Mouse (Mus musculus): ENCODE results near the gene Depdc5. TPM values are rescaled to one million over a fixed set of nuclear protein-coding genes. Genes with fewer than 3 reads are reported as not detected.
"Not testable (repeated sequence)": the region's sequence is repeated elsewhere in the genome, so short reads cannot be mapped to it uniquely, and the experiment has no call there.

Gene Depdc5
- polyA plus RNA-seq (2015; fragmentation: Nextera tagmentation; extraction: Ambion mirVana) = 15.6 and 18.1 TPM in 2 replicates

DNA sequence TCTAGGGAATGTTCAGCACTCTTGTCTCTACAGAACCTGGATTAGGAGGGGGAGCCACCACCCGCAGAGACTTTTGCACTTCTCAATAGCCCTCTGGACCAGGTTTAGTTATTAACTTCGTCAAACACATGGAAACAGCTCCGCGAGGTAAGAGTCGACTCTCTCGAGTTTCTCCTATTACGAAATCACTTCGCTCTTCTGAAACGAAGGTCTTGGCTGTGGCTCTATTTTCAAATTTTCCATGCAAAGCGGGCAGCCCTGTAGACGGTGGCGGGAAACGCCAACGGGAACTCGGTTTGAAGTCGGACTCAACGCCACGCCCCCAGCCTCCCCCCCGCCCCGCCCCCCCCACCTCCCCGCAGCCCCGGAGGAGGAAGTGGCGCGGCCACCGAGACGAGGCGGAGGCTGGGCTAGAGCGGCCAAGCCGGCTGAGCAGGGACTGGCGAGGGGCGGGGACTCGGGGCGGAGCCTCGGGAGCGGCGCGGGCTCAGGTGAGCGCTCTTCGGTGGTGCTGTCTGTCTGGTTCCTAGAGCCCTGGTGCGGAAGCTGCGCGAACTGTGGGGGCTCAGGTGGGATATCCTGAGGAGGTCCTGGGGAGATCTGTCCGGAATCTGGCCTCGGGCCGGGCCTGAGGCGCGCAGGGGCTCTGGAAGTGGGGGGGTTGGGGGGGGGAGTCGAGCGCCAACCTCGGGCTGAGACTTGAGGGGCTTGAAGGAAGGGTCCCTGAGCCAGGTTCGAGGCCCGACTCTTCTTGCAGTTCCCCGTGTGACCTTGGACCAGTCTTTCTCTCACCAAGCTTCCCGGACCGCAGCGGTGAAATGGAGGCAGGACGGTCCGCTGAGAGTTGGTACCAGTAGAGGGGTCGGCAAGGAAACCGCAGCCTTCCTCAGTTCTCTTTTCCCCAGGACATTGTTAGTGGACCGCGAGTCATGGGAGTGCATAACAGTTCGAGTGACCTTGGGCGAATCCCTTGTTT is at the start of gene Depdc5:
Gene Depdc5, plus strand, starts transcription at position 449 of the 976 bp plus-strand sequence.
- H3K36me3 ChIP-seq = peaks cover 31% of the 10 kb centered on the region
- WGBS = under 1% methylated on average over 64 of the region's 64 CpGs
- H3K27me3 ChIP-seq (replicated peaks) = no peaks in the 10 kb centered on the region
- ATAC-seq (ENCODE audit: extremely low read depth, insufficient number of reproducible peaks, low FRiP score, low TSS enrichment) = peak; percentile 97
- H3K27ac ChIP-seq (replicated peaks) = peak within 1 kb of the TSS; percentile 84
- no peaks in the 10 kb centered on the region for H3K9me3 ChIP-seq
- H3K4me2 ChIP-seq = peak within 1 kb of the TSS; percentile 87
- peak within 1 kb of the TSS; percentile 85 for H3K4me3 ChIP-seq
- H3K9ac ChIP-seq = peak within 1 kb of the TSS; percentile 91
- H3K4me1 ChIP-seq = peaks cover 8% of the 10 kb centered on the region

DNA sequence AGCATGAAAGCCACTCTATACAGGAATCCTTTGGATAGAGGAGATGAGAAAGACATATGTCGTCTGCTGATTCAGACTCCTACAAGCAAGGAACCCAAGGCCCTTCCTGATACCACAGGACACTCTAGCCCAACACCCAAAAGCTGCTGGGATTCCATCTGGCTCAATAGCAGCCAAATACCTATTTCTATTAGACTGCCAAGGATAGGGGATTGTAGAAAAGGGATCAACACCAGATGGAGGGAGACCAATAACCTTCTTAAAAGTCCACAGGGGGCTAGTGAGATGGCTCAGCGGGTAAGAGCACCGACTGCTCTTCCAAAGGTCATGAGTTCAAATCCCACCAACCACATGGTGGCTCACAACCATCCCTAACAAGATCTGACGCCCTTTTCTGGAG is 48.1 kb upstream of the Depdc5 start:
- no peak overlapping the region for H3K9ac ChIP-seq
- WGBS = 94% methylated on average over 4 of the region's 4 CpGs
- no peak for ATAC-seq (ENCODE audit: extremely low read depth, insufficient number of reproducible peaks, low FRiP score, low TSS enrichment)
- no peaks in the 10 kb centered on the region for H3K4me1 ChIP-seq
- H3K9me3 ChIP-seq = no peaks in the 10 kb centered on the region
- H3K36me3 ChIP-seq = peaks cover 86% of the 10 kb centered on the region
- H3K4me2 ChIP-seq = no peak overlapping the region
- no peak overlapping the region for H3K4me3 ChIP-seq
- H3K27ac ChIP-seq (replicated peaks) = no peak overlapping the region
- H3K27me3 ChIP-seq (replicated peaks) = no peaks in the 10 kb centered on the region

GRCm38 (mm10) chr5:32820471-32820870 is 43.0 kb upstream of the Depdc5 start:
- no peak for ATAC-seq (ENCODE audit: extremely low read depth, insufficient number of reproducible peaks, low FRiP score, low TSS enrichment)

GRCm38 (mm10) chr5:32827009-32827408 is 36.5 kb upstream of the Depdc5 start, which contains the start of gene Gm20671:
Gene Gm20671, minus strand, starts transcription at chr5:32827109.
- peaks cover 89% of the 10 kb centered on the region for H3K36me3 ChIP-seq
- 68% methylated on average over 7 of the region's 7 CpGs for WGBS
- H3K27me3 ChIP-seq (replicated peaks) = no peaks in the 10 kb centered on the region
- no peak within 1 kb of the TSS for H3K9ac ChIP-seq
- H3K4me2 ChIP-seq = no peak within 1 kb of the TSS
- no peak within 1 kb of the TSS for H3K27ac ChIP-seq (replicated peaks)
- no peaks in the 10 kb centered on the region for H3K4me1 ChIP-seq
- no peak within 1 kb of the TSS for H3K4me3 ChIP-seq
- no peak for ATAC-seq (ENCODE audit: extremely low read depth, insufficient number of reproducible peaks, low FRiP score, low TSS enrichment)
- no peaks in the 10 kb centered on the region for H3K9me3 ChIP-seq

More at GRCm38 (mm10) chr5:32820471-32820870, 43.0 kb upstream of the Depdc5 start:
- Histone ChIP-seq H3K4me3 (no peak overlapping the region), H3K9me3 (no peaks in the 10 kb centered on the region), H3K36me3 (peaks cover 86% of the 10 kb centered on the region), H3K9ac (no peak overlapping the region), H3K4me2 (no peak overlapping the region), H3K27me3 (replicated peaks) (no peaks in the 10 kb centered on the region), H3K4me1 (no peaks in the 10 kb centered on the region), H3K27ac (replicated peaks) (no peak overlapping the region)
- WGBS = 87% methylated on average over 8 of the region's 8 CpGs

DNA sequence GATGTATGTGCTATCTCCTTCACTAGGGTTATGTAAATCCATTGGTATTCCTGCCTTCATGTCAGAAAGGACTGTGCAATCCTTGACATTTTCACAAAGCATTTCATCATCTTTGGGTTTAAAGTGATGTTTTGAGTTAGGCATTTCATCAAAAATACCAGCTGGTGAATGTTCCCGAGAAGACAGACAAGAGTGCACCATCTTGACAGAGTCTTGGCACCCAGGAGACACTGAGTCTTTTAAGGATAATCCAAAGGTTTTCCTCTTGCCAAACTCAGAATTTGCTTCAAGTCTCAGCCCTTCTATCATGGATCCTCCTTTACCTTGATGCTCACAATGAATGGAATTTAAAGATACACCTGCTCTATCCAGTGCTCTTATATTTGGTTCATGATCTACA is 34.7 kb upstream of the Depdc5 start:
- not testable (repeated sequence) for H3K27me3 ChIP-seq (replicated peaks); H3K9me3 ChIP-seq; H3K4me2 ChIP-seq; H3K4me3 ChIP-seq; H3K4me1 ChIP-seq; H3K9ac ChIP-seq; H3K27ac ChIP-seq (replicated peaks); ATAC-seq (ENCODE audit: extremely low read depth, insufficient number of reproducible peaks, low FRiP score, low TSS enrichment)
- 90% methylated on average over 1 of the region's 1 CpGs for WGBS
- peaks cover 92% of the 10 kb centered on the region for H3K36me3 ChIP-seq

- Histone ChIP-seq H3K27ac (replicated peaks) (no peak overlapping the region), H3K4me3 (no peak overlapping the region), H3K27me3 (replicated peaks) (no peaks in the 10 kb centered on the region), H3K4me1 (no peaks in the 10 kb centered on the region), H3K4me2 (no peak overlapping the region), H3K9ac (no peak overlapping the region), H3K36me3 (peaks cover 99% of the 10 kb centered on the region), H3K9me3 (no peaks in the 10 kb centered on the region)
- no peak for ATAC-seq (ENCODE audit: extremely low read depth, insufficient number of reproducible peaks, low FRiP score, low TSS enrichment)
- WGBS = 89% methylated on average over 2 of the region's 2 CpGs
These were observed 33.4 kb upstream of the Depdc5 start for GRCm38 (mm10) chr5:32830054-32830453.

DNA sequence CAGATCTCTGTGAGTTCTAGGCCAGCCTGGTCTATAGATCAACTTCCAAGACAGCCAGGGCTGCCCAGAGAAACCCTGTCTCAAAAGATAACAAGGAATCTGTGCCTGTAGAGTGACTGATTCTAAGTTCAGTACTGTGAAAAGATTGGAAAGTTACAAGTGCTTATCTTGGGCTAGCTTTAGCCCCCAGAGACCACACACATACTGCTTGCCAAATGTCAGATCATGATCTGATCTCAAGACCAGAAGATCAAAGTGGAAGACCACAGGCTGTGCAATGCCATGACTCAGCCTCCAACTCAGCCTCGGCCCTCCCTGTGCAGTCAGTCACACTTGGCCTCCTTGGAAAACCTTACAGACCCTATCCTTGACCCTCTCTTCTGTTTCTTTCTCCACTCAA is 29.0 kb upstream of the Depdc5 start:
- Histone ChIP-seq H3K27me3 (replicated peaks) (no peaks in the 10 kb centered on the region), H3K36me3 (peaks cover 96% of the 10 kb centered on the region), H3K4me2 (no peak overlapping the region), H3K9me3 (no peaks in the 10 kb centered on the region), H3K4me3 (no peak overlapping the region), H3K27ac (replicated peaks) (no peak overlapping the region), H3K4me1 (no peaks in the 10 kb centered on the region), H3K9ac (no peak overlapping the region)
- 83% methylated on average over 1 of the region's 1 CpGs for WGBS
- ATAC-seq (ENCODE audit: extremely low read depth, insufficient number of reproducible peaks, low FRiP score, low TSS enrichment) = no peak

GRCm38 (mm10) chr5:32836976-32837375 is 26.5 kb upstream of the Depdc5 start:
- WGBS = 88% methylated on average over 5 of the region's 5 CpGs
- Histone ChIP-seq H3K9me3 (no peaks in the 10 kb centered on the region), H3K4me3 (no peak overlapping the region), H3K36me3 (peaks cover 95% of the 10 kb centered on the region), H3K27ac (replicated peaks) (no peak overlapping the region), H3K4me2 (no peak overlapping the region), H3K9ac (no peak overlapping the region), H3K27me3 (replicated peaks) (no peaks in the 10 kb centered on the region), H3K4me1 (no peaks in the 10 kb centered on the region)
- ATAC-seq (ENCODE audit: extremely low read depth, insufficient number of reproducible peaks, low FRiP score, low TSS enrichment) = no peak

DNA sequence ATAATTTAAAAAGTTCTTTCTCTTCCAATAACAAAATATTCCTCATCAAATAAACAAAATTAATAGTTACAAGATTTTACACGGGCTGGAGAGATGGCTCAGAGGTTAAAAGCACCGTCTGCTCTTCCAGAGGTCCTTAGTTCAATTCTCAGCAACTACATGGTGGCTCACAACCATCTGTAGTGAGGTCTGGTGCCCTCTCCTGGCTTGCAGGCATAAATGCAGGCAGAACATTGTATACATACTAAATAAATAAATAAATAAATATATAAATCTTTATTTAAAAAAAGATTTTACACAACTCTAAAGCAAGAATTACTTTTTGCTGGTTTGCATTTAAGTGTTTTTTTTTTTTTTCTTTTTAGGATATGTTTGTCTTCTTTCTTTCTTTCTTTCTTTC is 23.5 kb upstream of the Depdc5 start:
- no peak overlapping the region for H3K27ac ChIP-seq (replicated peaks)
- no peak for ATAC-seq (ENCODE audit: extremely low read depth, insufficient number of reproducible peaks, low FRiP score, low TSS enrichment)
- H3K9ac ChIP-seq = no peak overlapping the region
- no peaks in the 10 kb centered on the region for H3K27me3 ChIP-seq (replicated peaks)
- H3K4me3 ChIP-seq = no peak overlapping the region
- WGBS = 91% methylated on average over 2 of the region's 2 CpGs
- H3K4me2 ChIP-seq = no peak overlapping the region
- no peaks in the 10 kb centered on the region for H3K9me3 ChIP-seq
- peaks cover 96% of the 10 kb centered on the region for H3K36me3 ChIP-seq
- H3K4me1 ChIP-seq = no peaks in the 10 kb centered on the region

- Histone ChIP-seq H3K4me3 (no peak overlapping the region), H3K9me3 (no peaks in the 10 kb centered on the region), H3K9ac (no peak overlapping the region), H3K27me3 (replicated peaks) (no peaks in the 10 kb centered on the region), H3K4me1 (peaks cover 26% of the 10 kb centered on the region), H3K36me3 (peaks cover 60% of the 10 kb centered on the region), H3K4me2 (no peak overlapping the region), H3K27ac (replicated peaks) (no peak overlapping the region)
- no peak for ATAC-seq (ENCODE audit: extremely low read depth, insufficient number of reproducible peaks, low FRiP score, low TSS enrichment)
- 89% methylated on average over 3 of the region's 3 CpGs for WGBS
These were observed 14.3 kb upstream of the Depdc5 start for GRCm38 (mm10) chr5:32849178-32849577.

GRCm38 (mm10) chr5:32849580-32849979 is 13.9 kb upstream of the Depdc5 start:
- H3K36me3 ChIP-seq = peaks cover 56% of the 10 kb centered on the region
- H3K4me1 ChIP-seq = peaks cover 29% of the 10 kb centered on the region
- not testable (repeated sequence) for H3K27ac ChIP-seq (replicated peaks); H3K4me2 ChIP-seq; ATAC-seq (ENCODE audit: extremely low read depth, insufficient number of reproducible peaks, low FRiP score, low TSS enrichment); H3K4me3 ChIP-seq; H3K27me3 ChIP-seq (replicated peaks); H3K9me3 ChIP-seq; H3K9ac ChIP-seq
- 90% methylated on average over 3 of the region's 3 CpGs for whole genome bisulfite sequencing

Measured in heart, embryonic 13.5 days (tissue).